21 mouse cellular contexts compared by ENCODE assay signal in the genomic region with DNA sequence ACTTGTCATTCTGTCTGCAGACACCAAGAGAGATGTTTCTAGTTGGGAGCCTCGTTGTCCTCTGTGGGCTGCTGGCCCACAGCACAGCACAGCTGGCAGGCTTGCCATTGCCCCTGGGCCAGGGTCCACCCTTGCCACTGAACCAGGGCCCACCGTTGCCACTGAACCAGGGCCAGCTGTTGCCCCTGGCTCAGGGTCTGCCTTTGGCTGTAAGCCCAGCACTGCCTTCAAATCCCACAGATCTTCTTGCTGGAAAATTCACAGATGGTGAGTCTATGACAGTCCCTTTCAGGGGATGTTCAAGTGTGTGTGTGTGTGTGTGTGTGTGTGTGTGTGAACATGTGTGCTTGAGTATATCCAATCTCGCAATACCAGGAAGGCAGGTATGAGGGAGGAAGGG. TPM values are rescaled to one million over a fixed set of nuclear protein-coding genes. Genes with fewer than 3 reads are reported as not detected.
DNase-seq lines count a peak whose midpoint lies in the region.
"Had no signal": no experiment of that assay in that cellular context is flagged by ENCODE, and none has a peak within 500 bp of the region (broad histone marks: within the 10 kb centered on the region; RNA-seq: fewer than 3 reads in every experiment).

No protein-coding gene starts in this region.

- no peaks in the 10 kb centered on the region for H3K36me3 ChIP-seq in heart, embryonic 10.5 days

- no peaks in the 10 kb centered on the region for H3K4me1 ChIP-seq in heart, embryonic 10.5 days

- 73% methylated on average over 3 of the region's 3 CpGs for WGBS in heart, embryonic 10.5 days

- H3K9me3 ChIP-seq in heart, embryonic 10.5 days, result no peaks in the 10 kb centered on the region

- peak; percentile 54 for DNase-seq in heart, embryonic 10.5 days (ENCODE audit: low spot score)
- DNase-seq in heart, postnatal 36 days, result no peak
- DNase-seq in left cerebral cortex, postnatal 10 days (ENCODE audit: extremely low spot score in 1 of 2, low spot score in 2 of 2), result peak; percentile 13 to 37
- DNase-seq in left cerebral cortex, adult 18-20 months (ENCODE audit: low spot score in 2 of 2), result no peak
- DNase-seq in right cerebral cortex, postnatal 10 days (ENCODE audit: low spot score in 2 of 2), result peak; percentile 56 to 62
- no peak for DNase-seq in right cerebral cortex, adult 2 months (ENCODE audit: low spot score in 2 of 2)
- no peak for DNase-seq in spleen, adult 18-20 months
- DNase-seq: adrenal gland, postnatal 25 days; cerebellum, adult 9-10 months; heart, adult 18-20 months; kidney, adult 2 months; kidney, postnatal 14 days; liver; lung, adult 2 months; lung, postnatal 36 days had no signal

- H3K27ac ChIP-seq in heart, embryonic 10.5 days, result no peak overlapping the region
- H3K27ac ChIP-seq: stomach, postnatal 0 days had no signal

- no peaks in the 10 kb centered on the region for H3K27me3 ChIP-seq in heart, embryonic 10.5 days (ENCODE audit: insufficient read depth, poor library complexity, severe bottlenecking)

- intact Hi-C loops in heart, postnatal 36 days (cut with DNase I), result loop anchor here (1.0 kb wide), 1 partner anchor 22 kb away; no protein-coding TSS in a partner anchor
- intact Hi-C loops in left cerebral cortex, postnatal 10 days (cut with DNase I), result no loop called here

- no peak overlapping the region for H3K4me3 ChIP-seq in heart, embryonic 10.5 days

RNA-seq across cellular contexts. Expression of a gene that starts 1.1 kb away (rescaled TPM):
- polyA plus RNA-seq in heart, embryonic 10.5 days (2016; fragmentation: Nextera tagmentation; extraction: Ambion mirVana), result not detected in 2 replicates
- not detected for total RNA-seq in heart, postnatal 36 days (2021)
- not detected for total RNA-seq in left cerebral cortex, postnatal 10 days (2021)
- not detected for total RNA-seq in left cerebral cortex, adult 18-20 months (2021)
- total RNA-seq: adrenal gland, postnatal 25 days; ES-E14; gastrocnemius, adult 18-20 months had no signal
- polyA plus RNA-seq: forebrain, embryonic 11.5 days; kidney, adult 2 months; neural tube, embryonic 14.5 days; stomach, postnatal 0 days had no signal

RNA-seq across cellular contexts. Expression of a gene that starts 13.6 kb away (rescaled TPM):
- polyA plus RNA-seq in heart, embryonic 10.5 days (2016; fragmentation: Nextera tagmentation; extraction: Ambion mirVana), result not detected in 2 replicates
- total RNA-seq in heart, postnatal 36 days (2021), result not detected
- not detected for total RNA-seq in left cerebral cortex, postnatal 10 days (2021)
- total RNA-seq in left cerebral cortex, adult 18-20 months (2021), result not detected
- total RNA-seq: adrenal gland, postnatal 25 days; ES-E14; gastrocnemius, adult 18-20 months; heart, adult 18-20 months had no signal
- polyA plus RNA-seq: forebrain, embryonic 11.5 days; heart, embryonic 16.5 days; kidney, adult 2 months; lung, adult 2 months; neural tube, embryonic 14.5 days; stomach, postnatal 0 days had no signal

RNA-seq across cellular contexts. Expression of a gene that starts 18.7 kb away (rescaled TPM):
- polyA plus RNA-seq in heart, embryonic 10.5 days (2016; fragmentation: Nextera tagmentation; extraction: Ambion mirVana), result not detected in 2 replicates
- total RNA-seq in heart, postnatal 36 days (2021), result not detected
- not detected for total RNA-seq in left cerebral cortex, postnatal 10 days (2021)
- total RNA-seq in left cerebral cortex, adult 18-20 months (2021), result not detected
- total RNA-seq: adrenal gland, postnatal 25 days; ES-E14; gastrocnemius, adult 18-20 months; heart, adult 18-20 months had no signal
- polyA plus RNA-seq: forebrain, embryonic 11.5 days; heart, embryonic 16.5 days; kidney, adult 2 months; neural tube, embryonic 14.5 days; stomach, postnatal 0 days had no signal

RNA-seq across cellular contexts. Expression of a gene that starts 46.9 kb away (rescaled TPM):
- 0.39 TPM in 1 of 2 replicates, not detected in the other for polyA plus RNA-seq in heart, embryonic 10.5 days (2016; fragmentation: Nextera tagmentation; extraction: Ambion mirVana)
- total RNA-seq in heart, postnatal 36 days (2021), result not detected
- total RNA-seq in left cerebral cortex, postnatal 10 days (2021), result under 1 TPM; 0.28 to 0.41 TPM
- under 1 TPM in 1 of 2 experiments, not detected in 1; 0.21 TPM for total RNA-seq in left cerebral cortex, adult 18-20 months (2021)
- total RNA-seq: adrenal gland, postnatal 25 days; gastrocnemius, adult 18-20 months had no signal
- polyA plus RNA-seq: forebrain, embryonic 11.5 days; kidney, adult 2 months; neural tube, embryonic 14.5 days had no signal

Comparison
In these comparisons a context has a peak if more than half of its experiments do, and no peak if none do; other contexts are left out.
1. DNase-seq: peak in heart, embryonic 10.5 days (single experiment), left cerebral cortex, postnatal 10 days (2 of 2) and right cerebral cortex, postnatal 10 days (2 of 2); none in heart, postnatal 36 days (0 of 2), left cerebral cortex, adult 18-20 months (0 of 2), right cerebral cortex, adult 2 months (0 of 2) and spleen, adult 18-20 months (0 of 2).